Mouse (Mus musculus) lung, embryonic 14.5 days (tissue): ENCODE measurements around the gene Hbb-bt. TPM values are rescaled to one million over a fixed set of nuclear protein-coding genes. Genes with fewer than 3 reads are reported as not detected.
"Not testable (repeated sequence)": the region's sequence is repeated elsewhere in the genome, so short reads cannot be mapped to it uniquely, and the experiment has no call there.

Source experiments
- ATAC-seq: fragments of 200-750 bp; cut with Nextera tagmentation; 2 replicates; pipeline ENCODE4 v1.8.0; 2017; ENCODE audit warnings: mild to moderate bottlenecking, moderate TSS enrichment, moderate library complexity; ENCODE audit not compliant: insufficient read depth
- DNase-seq: peaks from one replicate; pipeline ENCODE4 v3.0.0-alpha.2; 2015
- H3K27ac ChIP-seq: fragments of 300-500 bp; sonication (generic); 2 replicates; pipeline ENCODE4 v1.5.1; 2014; ENCODE audit warnings: low read depth, mild to moderate bottlenecking, moderate library complexity
- H3K27me3 ChIP-seq: fragments of 300-500 bp; sonication (generic); 2 replicates; pipeline ENCODE4 v1.6.1; 2014; ENCODE audit warnings: low read length, control low read depth; ENCODE audit not compliant: insufficient read depth
- H3K36me3 ChIP-seq: fragments of 300-500 bp; sonication (generic); 2 replicates; pipeline ENCODE4 v1.6.1; 2014; ENCODE audit warnings: control low read depth; ENCODE audit not compliant: insufficient read depth
- H3K4me1 ChIP-seq: fragments of 300-500 bp; sonication (generic); 2 replicates; pipeline ENCODE4 v1.6.1; 2014; ENCODE audit warnings: antibody characterized with exemption, control low read depth; ENCODE audit not compliant: insufficient read depth
- H3K4me2 ChIP-seq: fragments of 300-500 bp; sonication (generic); 2 replicates; pipeline ENCODE4 v1.6.1; 2014; ENCODE audit warnings: mild to moderate bottlenecking
- H3K4me3 ChIP-seq: fragments of 300-500 bp; sonication (generic); 2 replicates; pipeline ENCODE4 v1.5.1; 2014; ENCODE audit warnings: low read depth, low read length
- H3K9ac ChIP-seq: fragments of 300-500 bp; sonication (generic); 2 replicates; pipeline ENCODE4 v1.6.1; 2014
- H3K9me3 ChIP-seq: fragments of 300-500 bp; sonication (generic); 2 replicates; pipeline ENCODE4 v1.6.1; 2016; ENCODE audit warnings: low read depth, low read length, control low read depth
- CTCF ChIP-seq: IDR thresholded peaks from 2 replicates; pipeline ENCODE4 v1.5.1; 2016; ENCODE audit warnings: antibody characterized with exemption, low read depth
- WGBS: fragments of 180-500 bp; shearing (Covaris S2); extraction: QIAGEN DNeasy Blood & Tissue Kit; methylation state at CpG from one replicate; pipeline ENCODE4 v1.1.7; 2014; 5-methylcytosine and 5-hydroxymethylcytosine counted together
- polyA plus RNA-seq: library from polyadenylated mRNA; unstranded; fragments of >200 nt; fragmentation: Nextera tagmentation; extraction: Ambion mirVana; gene quantifications from 2 replicates; pipeline ENCODE4 v1.2.1, GENCODE M21; 2014

Gene Hbb-bt
- polyA plus RNA-seq, 1 experiment from 2014 or later: 3,031 TPM

GRCm38 (mm10) chr7:103812174-103812573 lies 1.6 kb downstream of the Hbb-bt start:
- Histone ChIP-seq H3K27me3 (no peaks in the 10 kb centered on the region), H3K4me3 (no peak overlapping the region), H3K36me3 (no peaks in the 10 kb centered on the region), H3K4me1 (no peaks in the 10 kb centered on the region), H3K9me3 (no peaks in the 10 kb centered on the region), H3K9ac (no peak overlapping the region), H3K4me2 (no peak overlapping the region), H3K27ac (no peak overlapping the region; the same call in 1 of the 2 replicates)
- 46% methylated on average over 1 of the region's 1 CpGs for WGBS
- no peak for TF ChIP-seq CTCF
- no peak for DNase-seq
- ATAC-seq: no peak

- Histone ChIP-seq H3K9me3 (no peaks in the 10 kb centered on the region), H3K27ac (no peak overlapping the region), H3K36me3 (no peaks in the 10 kb centered on the region), H3K9ac (no peak overlapping the region), H3K27me3 (no peaks in the 10 kb centered on the region), H3K4me2 (no peak overlapping the region), H3K4me3 (no peak overlapping the region), H3K4me1 (no peaks in the 10 kb centered on the region)
- 80% methylated on average over 1 of the region's 1 CpGs for WGBS
- TF ChIP-seq CTCF: no peak
- no peak for ATAC-seq
- no peak for DNase-seq
Observed at GRCm38 (mm10) chr7:103811223-103811845, 2.5 kb downstream of the Hbb-bt start.

GRCm38 (mm10) chr7:103810746-103811145 lies 3.0 kb downstream of the Hbb-bt start:
- no peak overlapping the region for H3K4me2 ChIP-seq
- no peak for TF ChIP-seq CTCF
- H3K27me3 ChIP-seq: no peaks in the 10 kb centered on the region
- ATAC-seq: no peak
- DNase-seq: no peak
- no peak overlapping the region for H3K4me3 ChIP-seq
- H3K4me1 ChIP-seq: no peaks in the 10 kb centered on the region
- H3K9ac ChIP-seq: no peak overlapping the region
- no peaks in the 10 kb centered on the region for H3K9me3 ChIP-seq
- WGBS: 71% methylated on average over 3 of the region's 3 CpGs
- H3K36me3 ChIP-seq: no peaks in the 10 kb centered on the region
- H3K27ac ChIP-seq: no peak overlapping the region

GRCm38 (mm10) chr7:103810296-103810695 lies 3.5 kb downstream of the Hbb-bt start:
- H3K4me2 ChIP-seq: no peak overlapping the region
- DNase-seq: no peak
- WGBS: 69% methylated on average over 1 of the region's 1 CpGs
- no peak overlapping the region for H3K9ac ChIP-seq
- no peaks in the 10 kb centered on the region for H3K4me1 ChIP-seq
- H3K27me3 ChIP-seq: no peaks in the 10 kb centered on the region
- H3K9me3 ChIP-seq: no peaks in the 10 kb centered on the region
- no peak overlapping the region; the same call in 1 of the 2 replicates for H3K27ac ChIP-seq
- H3K36me3 ChIP-seq: no peaks in the 10 kb centered on the region
- TF ChIP-seq CTCF: no peak
- H3K4me3 ChIP-seq: no peak overlapping the region
- no peak for ATAC-seq

GRCm38 (mm10) chr7:103809801-103810155 lies 4.0 kb downstream of the Hbb-bt start:
- WGBS: 62% methylated on average over 1 of the region's 1 CpGs
- no peaks in the 10 kb centered on the region for H3K27me3 ChIP-seq
- no peaks in the 10 kb centered on the region for H3K9me3 ChIP-seq
- H3K27ac ChIP-seq: no peak overlapping the region; the same call in 1 of the 2 replicates
- no peak overlapping the region for H3K4me2 ChIP-seq
- TF ChIP-seq CTCF: no peak
- no peak for ATAC-seq
- no peak overlapping the region for H3K4me3 ChIP-seq
- H3K9ac ChIP-seq: no peak overlapping the region
- H3K4me1 ChIP-seq: no peaks in the 10 kb centered on the region
- H3K36me3 ChIP-seq: no peaks in the 10 kb centered on the region
- DNase-seq: no peak

- Histone ChIP-seq H3K9me3 (no peaks in the 10 kb centered on the region), H3K27me3 (no peaks in the 10 kb centered on the region), H3K4me3 (no peak overlapping the region), H3K27ac (no peak overlapping the region; the same call in 1 of the 2 replicates), H3K4me2 (no peak overlapping the region), H3K36me3 (no peaks in the 10 kb centered on the region), H3K4me1 (no peaks in the 10 kb centered on the region), H3K9ac (no peak overlapping the region)
- no peak for TF ChIP-seq CTCF
- DNase-seq (no peak), ATAC-seq (no peak)
- 31% methylated on average over 5 of the region's 5 CpGs for WGBS
Observed at GRCm38 (mm10) chr7:103808971-103809800, 4.6 kb downstream of the Hbb-bt start.

GRCm38 (mm10) chr7:103808120-103808519 lies 5.7 kb downstream of the Hbb-bt start:
- ATAC-seq, H3K36me3 ChIP-seq: not testable (repeated sequence)
- 64% methylated on average over 2 of the region's 2 CpGs for WGBS

More at GRCm38 (mm10) chr7:103808120-103808519, 5.7 kb downstream of the Hbb-bt start:
- H3K9ac ChIP-seq, H3K4me3 ChIP-seq, H3K27me3 ChIP-seq, DNase-seq, H3K4me2 ChIP-seq, H3K4me1 ChIP-seq, H3K27ac ChIP-seq, H3K9me3 ChIP-seq: not testable (repeated sequence)
